Mouse (Mus musculus) heart, postnatal 4 days (tissue): Measurements from ENCODE around the gene Ddx47. TPM values are rescaled to one million over a fixed set of nuclear protein-coding genes. Genes with fewer than 3 reads are reported as not detected.

Experiments
- total RNA-seq, 2 experiments: library from RNA; stranded (reverse); gene quantifications; 2 replicates each; pipeline ENCODE4 v1.2.3; 2021

Gene Ddx47
- total RNA-seq, 2 experiments from 2014 or later = 42.2 to 44.1 TPM

Other genes starting within 250 kb of the Ddx47 start
- 10 to 100 TPM; 32.4 to 34.9 TPM for gene Dusp16, start 219.0 kb upstream of the Ddx47 start, total RNA-seq
- 1 to 10 TPM; 2.4 to 2.8 TPM for gene Crebl2, start 181.5 kb upstream of the Ddx47 start, total RNA-seq
- 1 to 10 TPM; 6.3 to 6.6 TPM for gene Gpr19, start 113.0 kb upstream of the Ddx47 start, total RNA-seq
- gene Cdkn1b, start 91.2 kb upstream of the Ddx47 start, total RNA-seq = 10 to 100 TPM; 46.1 to 47.7 TPM
- gene Apold1, start 29.9 kb upstream of the Ddx47 start, total RNA-seq = 10 to 100 TPM; 29.5 to 36.8 TPM
- gene Gprc5a, start 54.0 kb downstream of the Ddx47 start, total RNA-seq = 1 to 10 TPM; 3.7 to 4.0 TPM
- under 1 TPM in 1 of 2 experiments, not detected in 1; 0.26 TPM for gene Gprc5d, start 106.7 kb downstream of the Ddx47 start, total RNA-seq
- 1 to 10 TPM; 7.2 to 8.0 TPM for gene Fam234b, start 186.4 kb downstream of the Ddx47 start, total RNA-seq
- gene Hebp1, start 186.4 kb downstream of the Ddx47 start, total RNA-seq = 10 to 100 TPM; 45.0 to 59.6 TPM
- gene Gsg1, start 242.7 kb downstream of the Ddx47 start, total RNA-seq = under 1 TPM; 0.81 to 0.88 TPM